Mouse (Mus musculus) heart, embryonic 14.5 days (tissue): ENCODE measurements around the gene Lgalsl. TPM values are rescaled to one million over a fixed set of nuclear protein-coding genes. Genes with fewer than 3 reads are reported as not detected.

Source experiments
- ATAC-seq: fragments of 200-750 bp; cut with Nextera tagmentation; 2 replicates; pipeline ENCODE4 v1.8.0; 2017; ENCODE audit warnings: low read depth, moderate TSS enrichment; ENCODE audit not compliant: insufficient number of reproducible peaks, insufficient read depth, low FRiP score
- H3K27ac ChIP-seq, 2 experiments: fragments of 200-500 bp in 1 of 2; fragments of 300-500 bp in 1 of 2; sonication (generic) in 1 of 2; replicated peaks in 1 of 2; 2 replicates each; pipeline ENCODE4 v1.5.1; 2012 to 2014; ENCODE audit warnings: low read depth in 2 of 2, low read length in 2 of 2, control low read depth in 1 of 2, mild to moderate bottlenecking in 1 of 2, mixed read lengths in 1 of 2; ENCODE audit not compliant: control insufficient read depth in 1 of 2, insufficient read depth in 1 of 2
- H3K27me3 ChIP-seq: fragments of 300-500 bp; sonication (generic); 2 replicates; pipeline ENCODE4 v1.6.1; 2014; ENCODE audit warnings: mild to moderate bottlenecking, low read length, control low read depth; ENCODE audit not compliant: control insufficient read depth, insufficient read depth
- H3K36me3 ChIP-seq: fragments of 300-500 bp; sonication (generic); 2 replicates; pipeline ENCODE4 v1.6.1; 2014; ENCODE audit warnings: mild to moderate bottlenecking, control low read depth, low read length, mixed read lengths; ENCODE audit not compliant: control insufficient read depth, insufficient read depth
- H3K4me1 ChIP-seq, 2 experiments: fragments of 200-500 bp in 1 of 2; fragments of 300-500 bp in 1 of 2; sonication (generic) in 1 of 2; 2 replicates each; pipeline ENCODE4 v1.6.1; 2012 to 2014; ENCODE audit warnings: low read length in 2 of 2, control low read depth in 1 of 2, mixed read lengths in 1 of 2; ENCODE audit not compliant: control insufficient read depth in 2 of 2, insufficient read depth in 2 of 2
- H3K4me2 ChIP-seq: fragments of 300-500 bp; sonication (generic); 2 replicates; pipeline ENCODE4 v1.6.1; 2014; ENCODE audit warnings: mild to moderate bottlenecking, low read length
- H3K4me3 ChIP-seq, 2 experiments: fragments of 200-500 bp in 1 of 2; fragments of 300-500 bp in 1 of 2; sonication (generic) in 1 of 2; 2 replicates each; pipeline ENCODE4 v1.5.1; 2012 to 2014; ENCODE audit warnings: low read length in 2 of 2, mild to moderate bottlenecking in 2 of 2, control low read depth in 1 of 2, low read depth in 1 of 2, moderate library complexity in 1 of 2; ENCODE audit not compliant: control insufficient read depth in 1 of 2, insufficient read depth in 1 of 2
- H3K9ac ChIP-seq: fragments of 300-500 bp; sonication (generic); 2 replicates; pipeline ENCODE4 v1.6.1; 2014; ENCODE audit warnings: mild to moderate bottlenecking, low read length
- H3K9me3 ChIP-seq: fragments of 300-500 bp; sonication (generic); 2 replicates; pipeline ENCODE4 v1.6.1; 2016; ENCODE audit warnings: low read length, control low read depth; ENCODE audit not compliant: control insufficient read depth
- WGBS: fragments of 180-500 bp; shearing (Covaris S2); extraction: QIAGEN DNeasy Blood & Tissue Kit; methylation state at CpG from one replicate; pipeline ENCODE4 v1.1.7; 2014; 5-methylcytosine and 5-hydroxymethylcytosine counted together
- polyA plus RNA-seq: library from polyadenylated mRNA; unstranded; fragments of >200 nt; fragmentation: Nextera tagmentation; extraction: Ambion mirVana; gene quantifications from 2 replicates; pipeline ENCODE4 v1.2.1, GENCODE M21; 2014

Gene Lgalsl
- polyA plus RNA-seq, 1 experiment from 2014 or later: 37.5 TPM

DNA sequence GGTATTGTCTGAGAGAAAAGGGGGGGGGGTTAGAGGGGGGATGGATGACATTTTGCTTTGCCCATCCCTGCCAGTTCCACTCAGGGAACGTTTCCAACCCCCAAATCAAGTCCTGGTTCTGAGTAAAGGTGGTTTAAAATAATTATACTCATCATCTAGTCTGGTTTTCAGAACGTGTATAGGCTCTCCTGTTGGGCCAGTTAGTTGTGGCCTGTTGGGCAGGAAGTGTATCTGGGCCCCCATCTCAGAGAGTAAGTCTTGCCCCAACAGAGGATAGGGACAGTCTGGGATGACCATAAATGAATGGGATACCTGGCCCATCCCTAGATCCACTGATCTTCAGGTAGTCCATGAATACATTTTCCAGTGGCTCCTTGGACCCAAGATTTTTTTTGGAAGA, 48.2 kb downstream of the Lgalsl start:
- H3K4me2 ChIP-seq: no peak overlapping the region
- H3K9me3 ChIP-seq: peaks cover 11% of the 10 kb centered on the region
- H3K9ac ChIP-seq: no peak overlapping the region
- H3K4me1 ChIP-seq: no peaks in the 10 kb centered on the region
- no peak for ATAC-seq
- no peak overlapping the region for H3K4me3 ChIP-seq
- H3K27me3 ChIP-seq: no peaks in the 10 kb centered on the region
- H3K27ac ChIP-seq: no peak overlapping the region
- WGBS: 63% methylated on average over 2 of the region's 2 CpGs
- no peaks in the 10 kb centered on the region for H3K36me3 ChIP-seq

- Histone ChIP-seq H3K27me3 (no peaks in the 10 kb centered on the region), H3K9ac (no peak overlapping the region), H3K4me2 (no peak overlapping the region), H3K4me3 (no peak overlapping the region), H3K27ac (no peak overlapping the region), H3K36me3 (no peaks in the 10 kb centered on the region), H3K9me3 (peaks cover 15% of the 10 kb centered on the region), H3K4me1 (no peaks in the 10 kb centered on the region)
- WGBS: 69% methylated on average over 4 of the region's 4 CpGs
- no peak for ATAC-seq
These were observed 50.5 kb downstream of the Lgalsl start for GRCm38 (mm10) chr11:20780312-20780711.

- Histone ChIP-seq H3K36me3 (no peaks in the 10 kb centered on the region), H3K9me3 (0 out of 2 replicates have a peak, but pooled peaks cover 5% of the 10 kb centered on the region), H3K4me1 (no peaks in the 10 kb centered on the region), H3K27ac (no peak overlapping the region), H3K4me2 (no peak overlapping the region), H3K27me3 (no peaks in the 10 kb centered on the region), H3K9ac (no peak overlapping the region), H3K4me3 (no peak overlapping the region)
- WGBS: 82% methylated on average over 3 of the region's 3 CpGs
- ATAC-seq: no peak
These were observed 51.8 kb downstream of the Lgalsl start for GRCm38 (mm10) chr11:20778861-20779563.

DNA sequence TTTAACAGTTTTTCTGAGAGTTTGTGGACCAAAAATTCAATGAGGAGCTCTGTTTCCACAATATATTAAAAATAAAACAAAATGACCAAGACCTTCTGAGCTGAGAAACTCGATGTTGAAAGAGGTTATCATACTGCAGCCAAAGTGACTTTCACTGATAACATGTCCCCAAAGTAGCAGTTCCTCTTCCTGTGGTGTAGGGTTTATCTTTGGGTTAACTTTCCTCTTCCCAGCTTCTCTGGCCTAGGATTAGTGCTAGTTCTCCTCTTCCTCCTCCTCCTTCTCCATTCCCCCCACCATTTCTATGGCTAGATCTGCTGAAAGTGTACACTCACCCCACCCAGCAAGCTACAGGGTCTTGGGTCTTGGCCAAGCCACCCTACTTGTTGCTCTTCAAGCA, 52.6 kb downstream of the Lgalsl start:
- no peak overlapping the region for H3K27ac ChIP-seq
- H3K4me2 ChIP-seq: no peak overlapping the region
- H3K4me1 ChIP-seq: no peaks in the 10 kb centered on the region
- H3K36me3 ChIP-seq: no peaks in the 10 kb centered on the region
- WGBS: 11% methylated on average over 1 of the region's 1 CpGs
- H3K9me3 ChIP-seq: 0 out of 2 replicates have a peak, but pooled peaks cover 5% of the 10 kb centered on the region
- H3K4me3 ChIP-seq: no peak overlapping the region
- no peaks in the 10 kb centered on the region for H3K27me3 ChIP-seq
- H3K9ac ChIP-seq: no peak overlapping the region
- no peak for ATAC-seq

DNA sequence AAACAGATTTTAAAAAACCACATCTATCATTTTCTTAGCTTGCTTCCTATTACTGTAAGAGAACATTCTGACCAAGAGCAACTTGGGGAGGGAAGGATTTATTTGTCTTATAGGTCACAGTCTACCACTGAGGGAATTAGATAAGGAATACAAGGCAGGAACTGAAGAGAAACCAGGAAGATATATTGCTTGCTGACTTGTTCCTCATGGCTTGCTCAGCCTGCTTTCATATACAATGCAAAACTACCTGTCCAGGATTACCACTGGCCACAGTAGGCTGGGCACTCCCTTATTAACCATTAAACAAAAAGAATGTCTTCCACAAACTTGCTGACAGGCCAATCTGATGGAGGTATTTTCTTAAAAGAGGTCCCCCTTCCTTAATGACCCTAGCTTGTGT, 54.2 kb downstream of the Lgalsl start:
- ATAC-seq: no peak
- Histone ChIP-seq H3K27me3 (no peaks in the 10 kb centered on the region), H3K4me1 (no peaks in the 10 kb centered on the region), H3K9me3 (0 out of 2 replicates have a peak, but pooled peaks cover 5% of the 10 kb centered on the region), H3K36me3 (no peaks in the 10 kb centered on the region), H3K27ac (no peak overlapping the region), H3K9ac (no peak overlapping the region), H3K4me3 (no peak overlapping the region), H3K4me2 (no peak overlapping the region)

Other genes starting within 250 kb of the Lgalsl start
- gene Aftph, start 89.5 kb downstream of the Lgalsl start, polyA plus RNA-seq: 10.8 and 11.2 TPM in 2 replicates